Mouse (Mus musculus) urinary bladder, postnatal 14 days (tissue): Measurements from ENCODE around the gene Lmtk2.

ENCODE experiments used
- DNase-seq: peaks from one replicate; pipeline ENCODE4 v3.0.0; 2021; ENCODE audit warnings: low spot score

Gene Lmtk2

GRCm38 (mm10) chr5:144178216-144178615, 78.0 kb downstream of the Lmtk2 start:
- no peak for DNase-seq

- no peak for DNase-seq
Measured at GRCm38 (mm10) chr5:144181249-144181648, 81.0 kb downstream of the Lmtk2 start.

- DNase-seq, result no peak
Measured at GRCm38 (mm10) chr5:144182542-144183247, 82.5 kb downstream of the Lmtk2 start.

- no peak for DNase-seq
Measured at GRCm38 (mm10) chr5:144183248-144183559, 83.0 kb downstream of the Lmtk2 start.

GRCm38 (mm10) chr5:144183647-144184335, 83.6 kb downstream of the Lmtk2 start:
- DNase-seq, result no peak

- no peak for DNase-seq
Measured at GRCm38 (mm10) chr5:144184350-144185045, 84.3 kb downstream of the Lmtk2 start.

- no peak for DNase-seq
Measured at GRCm38 (mm10) chr5:144188422-144188821, 88.2 kb downstream of the Lmtk2 start.

GRCm38 (mm10) chr5:144189327-144189726, 89.1 kb downstream of the Lmtk2 start:
- no peak for DNase-seq

GRCm38 (mm10) chr5:144189950-144190583, 89.8 kb downstream of the Lmtk2 start, which contains the start of gene Bhlha15:
TSS of gene Bhlha15 (plus strand) at chr5:144190286.
- peak; percentile 67 for DNase-seq

GRCm38 (mm10) chr5:144191026-144191425, 90.8 kb downstream of the Lmtk2 start:
- DNase-seq, result no peak

- DNase-seq, result no peak
Measured at GRCm38 (mm10) chr5:144192673-144193072, 92.4 kb downstream of the Lmtk2 start.

GRCm38 (mm10) chr5:144194416-144194815, 94.2 kb downstream of the Lmtk2 start:
- no peak for DNase-seq

GRCm38 (mm10) chr5:144195567-144195966, 95.3 kb downstream of the Lmtk2 start:
- no peak for DNase-seq

- DNase-seq, result no peak
Measured at GRCm38 (mm10) chr5:144200616-144201015, 100.4 kb downstream of the Lmtk2 start.

- DNase-seq, result no peak
Measured at GRCm38 (mm10) chr5:144202430-144202829, 102.2 kb downstream of the Lmtk2 start.

GRCm38 (mm10) chr5:144203398-144203959, 103.2 kb downstream of the Lmtk2 start:
- DNase-seq, result no peak

- DNase-seq, result no peak
Measured at GRCm38 (mm10) chr5:144204303-144204702, 104.1 kb downstream of the Lmtk2 start.

GRCm38 (mm10) chr5:144204911-144205310, 104.7 kb downstream of the Lmtk2 start:
- DNase-seq, result no peak

GRCm38 (mm10) chr5:144206069-144206468, 105.8 kb downstream of the Lmtk2 start:
- no peak for DNase-seq

- DNase-seq, result peak; percentile 52
Measured at GRCm38 (mm10) chr5:144207478-144207877, 107.2 kb downstream of the Lmtk2 start.

- DNase-seq, result peak; percentile 65
Measured at GRCm38 (mm10) chr5:144214453-144214852, 114.2 kb downstream of the Lmtk2 start.

- no peak for DNase-seq
Measured at GRCm38 (mm10) chr5:144215992-144216391, 115.8 kb downstream of the Lmtk2 start.
